Mouse (Mus musculus) neural tube, embryonic 15.5 days (tissue): Measurements from ENCODE around the gene Lmtk3. TPM values are rescaled to one million over a fixed set of nuclear protein-coding genes. Genes with fewer than 3 reads are reported as not detected.

ENCODE experiments used
- ATAC-seq: fragments of 200-750 bp; cut with Nextera tagmentation; 2 replicates; pipeline ENCODE4 v1.8.0; 2017; ENCODE audit warnings: mild to moderate bottlenecking, moderate TSS enrichment, moderate library complexity; ENCODE audit not compliant: low FRiP score
- H3K27ac ChIP-seq: fragments of 300-500 bp; sonication (generic); replicated peaks from 2 replicates; pipeline ENCODE4 v1.5.1; 2015; ENCODE audit warnings: mild to moderate bottlenecking, inconsistent platforms
- H3K27me3 ChIP-seq: fragments of 300-500 bp; sonication (generic); replicated peaks from 2 replicates; pipeline ENCODE4 v1.6.1; 2015; ENCODE audit warnings: inconsistent platforms
- H3K36me3 ChIP-seq: fragments of 300-500 bp; sonication (generic); 2 replicates; pipeline ENCODE4 v1.6.1; 2015; ENCODE audit warnings: inconsistent platforms
- H3K4me1 ChIP-seq: fragments of 300-500 bp; sonication (generic); 2 replicates; pipeline ENCODE4 v1.6.1; 2015; ENCODE audit warnings: inconsistent platforms
- H3K4me2 ChIP-seq: fragments of 300-500 bp; sonication (generic); 2 replicates; pipeline ENCODE4 v1.6.1; 2015; ENCODE audit warnings: inconsistent platforms, mild to moderate bottlenecking, moderate library complexity
- H3K4me3 ChIP-seq: fragments of 300-500 bp; sonication (generic); replicated peaks from 2 replicates; pipeline ENCODE4 v1.5.1; 2015; ENCODE audit warnings: mild to moderate bottlenecking, inconsistent platforms
- H3K9ac ChIP-seq: fragments of 300-500 bp; sonication (generic); replicated peaks from 2 replicates; pipeline ENCODE4 v1.6.1; 2015; ENCODE audit warnings: mild to moderate bottlenecking, inconsistent platforms
- H3K9me3 ChIP-seq: fragments of 300-500 bp; sonication (generic); replicated peaks from 2 replicates; pipeline ENCODE4 v1.6.1; 2016; ENCODE audit warnings: inconsistent platforms
- WGBS: fragments of 180-500 bp; shearing (Covaris S2); methylation state at CpG from one replicate; pipeline ENCODE4 v1.1.7; 2015; ENCODE audit warnings: mixed read lengths; 5-methylcytosine and 5-hydroxymethylcytosine counted together
- polyA plus RNA-seq: library from polyadenylated mRNA; unstranded; fragments of >200 nt; fragmentation: Nextera tagmentation; extraction: Ambion mirVana; gene quantifications from 2 replicates; pipeline ENCODE4 v1.2.1, GENCODE M21; 2015

The Lmtk3 gene
- polyA plus RNA-seq, 1 experiment from 2014 or later, result 26.0 TPM

DNA sequence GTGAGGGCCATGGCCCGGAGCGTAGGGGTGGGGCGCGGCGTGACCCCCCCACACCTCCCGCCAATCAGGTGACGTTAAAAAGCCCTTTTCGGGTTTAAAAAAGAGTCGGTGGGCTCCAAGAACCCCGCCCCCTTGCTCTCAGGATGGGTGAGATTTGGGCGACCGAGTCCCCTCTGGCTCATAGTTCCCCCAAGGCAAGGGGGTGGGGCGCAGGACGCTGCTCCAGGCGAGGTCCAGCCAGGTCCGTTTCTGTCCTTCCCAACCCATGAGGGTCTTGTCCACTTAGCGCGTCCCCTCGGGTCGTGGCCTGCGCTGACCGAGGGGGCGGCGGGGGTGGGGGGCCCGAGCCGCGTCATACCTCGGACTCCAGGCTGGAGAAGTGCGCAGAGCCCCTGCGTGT, 48.9 kb downstream of the Lmtk3 start:
- Histone ChIP-seq H3K36me3 (peaks cover 18% of the 10 kb centered on the region), H3K9ac (no peak overlapping the region), H3K27ac (no peak overlapping the region), H3K27me3 (peaks cover 57% of the 10 kb centered on the region), H3K4me1 (peaks cover 48% of the 10 kb centered on the region), H3K4me3 (peak overlapping the region; percentile 35), H3K9me3 (no peaks in the 10 kb centered on the region), H3K4me2 (peak overlapping the region; percentile 53)
- 8% methylated on average over 30 of the region's 30 CpGs for WGBS
- no peak for ATAC-seq

DNA sequence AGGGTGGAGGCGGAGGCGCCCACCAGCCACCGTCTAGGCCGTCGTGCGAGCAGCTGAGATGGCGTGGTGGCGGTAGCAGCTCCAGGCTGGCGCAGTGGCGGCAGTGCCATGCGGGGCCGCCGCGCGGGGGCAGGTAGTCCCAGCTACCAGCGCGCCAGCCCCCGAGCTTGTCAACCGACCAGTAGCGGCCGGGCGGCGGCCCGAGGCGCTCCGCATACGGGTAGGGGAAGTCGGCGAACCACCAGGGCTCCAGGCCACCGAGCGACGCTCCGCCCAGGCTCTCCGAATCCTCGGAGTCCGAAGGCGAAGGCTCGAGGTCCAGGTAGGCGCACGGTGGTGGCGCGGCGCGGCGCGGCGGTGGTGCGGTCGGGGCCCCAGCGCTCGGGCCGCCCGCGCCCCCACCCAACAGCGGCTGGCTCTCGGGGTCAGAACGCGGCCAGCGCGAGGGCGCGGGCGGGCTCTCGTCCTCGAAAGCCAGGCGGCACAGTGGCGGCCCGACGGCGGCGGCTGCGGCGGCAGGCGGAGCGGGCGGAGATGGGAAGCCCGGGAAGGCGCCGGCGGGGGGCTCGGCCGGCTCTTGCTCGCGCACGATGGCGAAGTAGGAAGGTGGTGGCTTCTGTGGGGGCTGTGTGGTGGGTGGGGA, 49.7 kb downstream of the Lmtk3 start:
- peaks cover 48% of the 10 kb centered on the region for H3K4me1 ChIP-seq
- H3K9ac ChIP-seq, result peak overlapping the region; percentile 30; the same call in 1 of the 2 replicates
- 2% methylated on average over 65 of the region's 86 CpGs for WGBS
- H3K4me2 ChIP-seq, result peak overlapping the region; percentile 53
- peak overlapping the region; percentile 35 for H3K4me3 ChIP-seq
- no peak for ATAC-seq
- peaks cover 63% of the 10 kb centered on the region for H3K27me3 ChIP-seq
- no peaks in the 10 kb centered on the region for H3K9me3 ChIP-seq
- H3K36me3 ChIP-seq, result peaks cover 10% of the 10 kb centered on the region; the same call in 1 of the 2 replicates
- no peak overlapping the region for H3K27ac ChIP-seq

DNA sequence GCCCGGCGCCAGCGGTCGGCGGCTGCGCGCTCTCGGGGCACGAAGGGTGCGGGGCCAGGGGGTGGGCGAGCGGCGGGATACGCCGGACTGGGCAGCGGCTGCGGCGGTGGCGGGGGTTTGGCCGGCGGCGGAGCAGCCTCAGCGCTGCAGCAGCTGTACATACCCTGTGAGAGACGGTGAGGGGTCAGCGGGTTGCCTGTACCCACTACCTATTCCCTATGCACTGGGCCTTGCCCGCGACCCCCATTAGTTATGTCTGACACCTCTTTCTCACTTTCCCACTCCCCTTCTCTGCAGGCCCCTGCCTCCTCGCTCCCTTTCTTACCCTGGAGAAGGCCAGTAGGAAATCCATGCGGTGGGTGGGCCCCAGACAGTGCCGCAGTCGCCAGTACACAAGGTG, 50.4 kb downstream of the Lmtk3 start:
- peak overlapping the region; percentile 35 for H3K4me3 ChIP-seq
- peaks cover 67% of the 10 kb centered on the region for H3K27me3 ChIP-seq
- 0 out of 2 replicates have a peak overlapping the region, but pooled peaks have one; percentile 30 for H3K9ac ChIP-seq
- no peaks in the 10 kb centered on the region for H3K9me3 ChIP-seq
- H3K4me2 ChIP-seq, result peak overlapping the region; percentile 53
- H3K27ac ChIP-seq, result no peak overlapping the region
- WGBS, result 8% methylated on average over 13 of the region's 31 CpGs
- peaks cover 6% of the 10 kb centered on the region; the same call in 1 of the 2 replicates for H3K36me3 ChIP-seq
- no peak for ATAC-seq
- H3K4me1 ChIP-seq, result peaks cover 48% of the 10 kb centered on the region

DNA sequence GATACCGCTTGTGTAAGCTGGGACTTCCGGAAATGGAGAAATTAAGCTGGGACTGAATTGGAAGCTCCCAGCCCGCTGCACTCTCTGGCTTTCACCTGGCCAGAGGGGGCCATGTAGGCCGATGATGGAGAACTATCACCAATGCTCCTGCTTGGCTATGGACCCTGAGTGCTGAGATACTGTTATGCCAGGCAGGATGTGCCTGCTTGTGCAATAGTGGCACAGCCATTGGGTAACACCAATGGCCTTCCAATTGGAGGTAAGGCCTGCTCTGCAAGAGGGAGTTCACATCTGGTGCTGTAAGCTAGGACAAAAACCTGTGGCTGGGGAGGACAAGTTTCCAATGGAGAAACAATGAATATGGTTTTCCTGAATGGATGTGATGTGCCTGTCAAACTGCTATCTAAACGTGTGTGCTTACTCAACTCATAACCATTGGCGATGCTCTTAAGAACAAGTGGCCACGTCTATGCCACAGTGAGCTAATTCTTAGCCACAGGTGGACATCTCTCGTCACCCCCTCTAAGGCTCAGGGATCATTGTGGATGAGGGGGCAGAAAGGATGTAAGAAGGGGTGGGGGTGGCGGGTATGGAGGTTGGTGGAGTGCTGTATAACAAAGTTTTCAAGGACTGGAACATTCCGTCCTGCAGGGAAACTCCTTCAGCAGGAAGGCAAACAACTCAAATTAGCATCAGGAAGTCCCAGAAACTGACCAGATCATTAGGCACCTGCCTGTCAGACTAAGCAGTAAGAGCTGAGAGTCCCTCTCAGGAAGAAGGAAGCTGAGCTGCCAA, 59.6 kb downstream of the Lmtk3 start:
- WGBS, result 93% methylated on average over 10 of the region's 10 CpGs

DNA sequence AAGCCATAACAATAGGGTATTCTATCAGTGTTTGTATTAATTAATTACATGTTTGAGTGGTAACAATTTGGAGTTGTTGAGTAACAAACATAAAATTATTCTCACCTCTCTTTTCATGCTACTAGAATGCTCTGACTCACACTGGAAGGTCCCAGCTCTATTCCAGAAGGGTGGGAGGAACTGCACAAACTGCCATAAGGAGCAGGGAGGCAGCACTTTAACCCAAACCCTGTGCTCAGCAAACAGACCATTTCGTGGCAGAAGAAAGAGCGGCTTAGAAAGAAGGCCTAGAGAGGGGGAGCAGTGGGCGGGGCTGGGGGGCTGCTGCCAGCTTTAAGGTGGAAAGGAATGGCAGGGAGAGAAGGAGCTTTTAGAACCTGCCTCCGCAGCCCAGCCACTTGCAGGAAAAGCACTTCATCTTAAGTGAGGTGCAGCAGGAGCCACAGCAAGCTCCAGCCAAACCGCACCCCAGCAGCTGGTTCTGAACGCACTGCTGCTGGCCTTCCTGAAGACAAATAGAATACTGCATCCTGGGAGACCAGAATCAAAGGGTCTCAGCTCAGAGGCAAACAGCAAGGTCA, 65.0 kb downstream of the Lmtk3 start:
- H3K4me3 ChIP-seq, result no peak overlapping the region
- H3K4me2 ChIP-seq, result no peak overlapping the region
- H3K4me1 ChIP-seq, result no peaks in the 10 kb centered on the region
- H3K9me3 ChIP-seq, result no peaks in the 10 kb centered on the region
- 0 out of 2 replicates have a peak, but pooled peaks cover 15% of the 10 kb centered on the region for H3K27me3 ChIP-seq
- H3K9ac ChIP-seq, result no peak overlapping the region
- no peak overlapping the region for H3K27ac ChIP-seq
- H3K36me3 ChIP-seq, result peaks cover 4% of the 10 kb centered on the region; the same call in 1 of the 2 replicates
- no peak for ATAC-seq
- WGBS, result 12% methylated on average over 6 of the region's 6 CpGs

More for the DNA sequence above, 59.6 kb downstream of the Lmtk3 start:
- Histone ChIP-seq H3K9ac (no peak overlapping the region), H3K4me1 (no peaks in the 10 kb centered on the region), H3K27me3 (peaks cover 44% of the 10 kb centered on the region; the same call in 1 of the 2 replicates), H3K4me2 (no peak overlapping the region), H3K27ac (no peak overlapping the region), H3K9me3 (no peaks in the 10 kb centered on the region), H3K36me3 (peaks cover 11% of the 10 kb centered on the region), H3K4me3 (no peak overlapping the region)
- ATAC-seq, result no peak

DNA sequence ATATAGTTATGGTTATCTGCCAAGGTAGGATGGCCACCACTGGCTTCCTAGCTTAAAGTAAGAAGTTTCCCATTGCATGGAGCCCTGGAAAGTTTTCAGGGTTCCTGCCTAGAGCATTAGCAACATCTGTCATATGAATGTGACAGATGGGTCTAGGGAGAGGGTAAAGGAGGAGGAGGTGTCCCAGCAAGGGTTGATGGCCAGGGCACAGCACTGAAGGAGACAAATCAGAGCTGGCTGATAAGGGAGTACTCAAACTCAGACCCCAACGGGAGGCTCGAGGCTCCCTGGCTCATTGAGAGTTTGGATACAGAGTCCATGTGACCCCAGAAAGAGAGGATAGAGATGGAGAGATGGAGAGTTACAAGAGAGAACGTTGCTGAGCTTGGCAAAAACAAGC, 67.1 kb downstream of the Lmtk3 start:
- no peak overlapping the region for H3K27ac ChIP-seq
- H3K4me3 ChIP-seq, result no peak overlapping the region
- peaks cover 3% of the 10 kb centered on the region; the same call in 1 of the 2 replicates for H3K27me3 ChIP-seq
- WGBS, result 72% methylated on average over 3 of the region's 3 CpGs
- ATAC-seq, result no peak
- H3K4me1 ChIP-seq, result no peaks in the 10 kb centered on the region
- no peaks in the 10 kb centered on the region for H3K9me3 ChIP-seq
- no peak overlapping the region for H3K4me2 ChIP-seq
- H3K36me3 ChIP-seq, result 0 out of 2 replicates have a peak, but pooled peaks cover 2% of the 10 kb centered on the region
- no peak overlapping the region for H3K9ac ChIP-seq

DNA sequence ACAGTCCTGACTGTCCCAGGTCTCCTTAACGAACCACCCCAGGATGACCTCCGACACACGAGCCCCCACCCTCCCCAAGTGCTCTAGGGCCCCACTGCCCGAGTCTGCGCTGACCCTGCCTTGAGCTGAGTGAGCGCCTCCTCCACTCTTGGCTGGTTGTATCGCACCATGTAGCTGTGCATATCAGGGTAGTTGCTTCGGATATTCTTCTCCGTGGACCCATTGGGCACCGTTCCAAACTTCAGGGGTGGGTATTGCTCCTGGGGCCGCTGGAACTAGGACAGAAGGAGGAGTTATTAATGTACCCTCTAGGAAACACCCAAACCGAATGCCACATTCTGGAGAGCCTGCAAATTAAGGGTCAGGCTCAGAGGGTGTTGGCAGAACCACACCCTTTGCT, 69.6 kb downstream of the Lmtk3 start:
- no peak overlapping the region for H3K27ac ChIP-seq
- H3K9me3 ChIP-seq, result no peaks in the 10 kb centered on the region
- no peak overlapping the region for H3K4me3 ChIP-seq
- 0 out of 2 replicates have a peak, but pooled peaks cover 2% of the 10 kb centered on the region for H3K36me3 ChIP-seq
- H3K4me2 ChIP-seq, result no peak overlapping the region
- H3K4me1 ChIP-seq, result peaks cover 14% of the 10 kb centered on the region
- 78% methylated on average over 12 of the region's 12 CpGs for WGBS
- peaks cover 3% of the 10 kb centered on the region; the same call in 1 of the 2 replicates for H3K27me3 ChIP-seq
- H3K9ac ChIP-seq, result no peak overlapping the region
- ATAC-seq, result no peak

Other genes starting within 250 kb of the Lmtk3 start
- 0.93 TPM in 1 of 2 replicates, not detected in the other for gene Hsd17b14, start 228.8 kb upstream of the Lmtk3 start, polyA plus RNA-seq
- gene Bcat2, start 213.6 kb upstream of the Lmtk3 start, polyA plus RNA-seq, result 25.4 and 31.9 TPM in 2 replicates
- gene Fgf21, start 168.2 kb upstream of the Lmtk3 start, polyA plus RNA-seq, result 0.17 and 2.3 TPM in 2 replicates
- 0.69 TPM in 1 of 2 replicates, not detected in the other for gene Fut1, start 166.4 kb upstream of the Lmtk3 start, polyA plus RNA-seq
- 0.14 TPM in 1 of 2 replicates, not detected in the other for gene Izumo1, start 161.9 kb upstream of the Lmtk3 start, polyA plus RNA-seq
- 15.4 and 17.6 TPM in 2 replicates for gene Rasip1, start 156.2 kb upstream of the Lmtk3 start, polyA plus RNA-seq
- gene Mamstr, start 143.8 kb upstream of the Lmtk3 start, polyA plus RNA-seq, result 4.5 and 5.6 TPM in 2 replicates
- gene Fut2, start 117.3 kb upstream of the Lmtk3 start, polyA plus RNA-seq, result 0.36 and 2.5 TPM in 2 replicates
- gene Ntn5, start 99.7 kb upstream of the Lmtk3 start, polyA plus RNA-seq, result 1.7 and 1.9 TPM in 2 replicates
- 0.47 and 0.77 TPM in 2 replicates for gene Sec1, start 89.3 kb upstream of the Lmtk3 start, polyA plus RNA-seq
- 57.0 and 71.4 TPM in 2 replicates for gene Car11, start 83.9 kb upstream of the Lmtk3 start, polyA plus RNA-seq
- 3.3 and 3.9 TPM in 2 replicates for gene Dbp, start 78.7 kb upstream of the Lmtk3 start, polyA plus RNA-seq
- 573 and 682 TPM in 2 replicates for gene Rpl18, start 68.3 kb upstream of the Lmtk3 start, polyA plus RNA-seq
- 23.0 and 25.7 TPM in 2 replicates for gene Sphk2, start 65.7 kb upstream of the Lmtk3 start, polyA plus RNA-seq
- 0.50 and 1.5 TPM in 2 replicates for gene Fam83e, start 62.5 kb upstream of the Lmtk3 start, polyA plus RNA-seq
- not detected in 2 replicates for gene Spaca4, start 57.9 kb upstream of the Lmtk3 start, polyA plus RNA-seq
- 7.1 and 8.6 TPM in 2 replicates for gene Sult2b1, start 931 bp downstream of the Lmtk3 start, polyA plus RNA-seq
- gene Cyth2, start 30.8 kb downstream of the Lmtk3 start, polyA plus RNA-seq, result 211 and 253 TPM in 2 replicates
- gene Kcnj14, start 41.0 kb downstream of the Lmtk3 start, polyA plus RNA-seq, result 1.4 and 1.7 TPM in 2 replicates
- 40.7 and 48.9 TPM in 2 replicates for gene Grwd1, start 47.2 kb downstream of the Lmtk3 start, polyA plus RNA-seq
- 55.7 and 65.9 TPM in 2 replicates for gene Kdelr1, start 89.0 kb downstream of the Lmtk3 start, polyA plus RNA-seq
- gene Grin2d, start 94.6 kb downstream of the Lmtk3 start, polyA plus RNA-seq, result 3.2 and 4.2 TPM in 2 replicates
- 0.37 and 0.52 TPM in 2 replicates for gene Syngr4, start 113.0 kb downstream of the Lmtk3 start, polyA plus RNA-seq
- 7.5 and 7.8 TPM in 2 replicates for gene Tmem143, start 113.2 kb downstream of the Lmtk3 start, polyA plus RNA-seq
- gene Emp3, start 137.7 kb downstream of the Lmtk3 start, polyA plus RNA-seq, result 48.2 and 70.1 TPM in 2 replicates
- gene Ccdc114, start 140.3 kb downstream of the Lmtk3 start, polyA plus RNA-seq, result 5.9 and 6.2 TPM in 2 replicates
- 0.56 and 0.75 TPM in 2 replicates for gene Abcc6, start 246.6 kb downstream of the Lmtk3 start, polyA plus RNA-seq
- 43.6 and 48.0 TPM in 2 replicates for gene Nomo1, start 250.0 kb downstream of the Lmtk3 start, polyA plus RNA-seq